Mouse (Mus musculus) kidney, postnatal 0 days (tissue): ENCODE results near the gene Akp3. TPM values are rescaled to one million over a fixed set of nuclear protein-coding genes. Genes with fewer than 3 reads are reported as not detected.

Experiments
- ATAC-seq: fragments of 200-750 bp; cut with Nextera tagmentation; replicated peaks from 2 replicates; pipeline ENCODE4 v1.8.0; 2017; ENCODE audit warnings: low read depth, moderate number of reproducible peaks, moderate TSS enrichment, moderate library complexity; ENCODE audit not compliant: low FRiP score
- DNase-seq: peaks from one replicate; pipeline ENCODE4 v3.0.0-alpha.2; 2016; ENCODE audit warnings: low spot score
- H3K27ac ChIP-seq: fragments of 300-500 bp; sonication (generic); 2 replicates; pipeline ENCODE4 v1.5.1; 2014; ENCODE audit warnings: mild to moderate bottlenecking
- H3K27me3 ChIP-seq: fragments of 300-500 bp; sonication (generic); 2 replicates; pipeline ENCODE4 v1.6.1; 2014; ENCODE audit warnings: low read length, mixed read lengths; ENCODE audit not compliant: insufficient read depth
- H3K36me3 ChIP-seq: fragments of 300-500 bp; sonication (generic); 2 replicates; pipeline ENCODE4 v1.6.1; 2014; ENCODE audit warnings: low read length, mixed read lengths; ENCODE audit not compliant: insufficient read depth
- H3K4me1 ChIP-seq: fragments of 300-500 bp; sonication (generic); replicated peaks from 2 replicates; pipeline ENCODE4 v1.6.1; 2014; ENCODE audit warnings: antibody characterized with exemption, low read length, mixed read lengths; ENCODE audit not compliant: insufficient read depth
- H3K4me2 ChIP-seq: fragments of 300-500 bp; sonication (generic); 2 replicates; pipeline ENCODE4 v1.6.1; 2014; ENCODE audit warnings: mild to moderate bottlenecking, low read length, moderate library complexity, mixed read lengths
- H3K4me3 ChIP-seq: fragments of 300-500 bp; sonication (generic); replicated peaks from 2 replicates; pipeline ENCODE4 v1.5.1; 2014; ENCODE audit warnings: low read depth, low read length
- H3K9ac ChIP-seq: fragments of 300-500 bp; sonication (generic); 2 replicates; pipeline ENCODE4 v1.6.1; 2014; ENCODE audit warnings: low read depth, low read length
- H3K9me3 ChIP-seq: fragments of 300-500 bp; sonication (generic); replicated peaks from 2 replicates; pipeline ENCODE4 v1.6.1; 2016; ENCODE audit warnings: low read length, inconsistent platforms, mixed read lengths
- CTCF ChIP-seq: IDR thresholded peaks from 2 replicates; pipeline ENCODE4 v1.5.1; 2016; ENCODE audit warnings: antibody characterized with exemption, low read depth, mild to moderate bottlenecking, moderate library complexity
- WGBS: fragments of 180-500 bp; shearing (Covaris S2); extraction: QIAGEN DNeasy Blood & Tissue Kit; methylation state at CpG from one replicate; pipeline ENCODE4 v1.1.7; 2014; 5-methylcytosine and 5-hydroxymethylcytosine counted together
- polyA plus RNA-seq: library from polyadenylated mRNA; unstranded; fragments of >200 nt; fragmentation: Nextera tagmentation; extraction: Ambion mirVana; gene quantifications from 2 replicates; pipeline ENCODE4 v1.2.1, GENCODE M21; 2015

Akp3 gene
- not detected in 2 replicates for polyA plus RNA-seq

GRCm38 (mm10) chr1:87124673-87125072 lies at the start of gene Akp3:
Gene Akp3, plus strand, starts transcription at chr1:87124973.
- no peak for ATAC-seq
- WGBS, result 84% methylated on average over 5 of the region's 6 CpGs

GRCm38 (mm10) chr1:87086196-87086595 lies 38.6 kb upstream of the Akp3 start:
- Histone ChIP-seq H3K27ac (no peak overlapping the region), H3K9me3 (no peaks in the 10 kb centered on the region), H3K27me3 (no peaks in the 10 kb centered on the region), H3K36me3 (no peaks in the 10 kb centered on the region), H3K4me2 (no peak overlapping the region), H3K9ac (no peak overlapping the region), H3K4me1 (no peaks in the 10 kb centered on the region), H3K4me3 (no peak overlapping the region)
- 59% methylated on average over 4 of the region's 4 CpGs for WGBS
- DNase-seq (no peak), ATAC-seq (no peak)
- TF ChIP-seq CTCF, result no peak

More at GRCm38 (mm10) chr1:87124673-87125072, at the start of gene Akp3:
- TF ChIP-seq CTCF, result no peak
- Histone ChIP-seq H3K27ac (no peak within 1 kb of the TSS), H3K9ac (no peak within 1 kb of the TSS), H3K36me3 (no peaks in the 10 kb centered on the region), H3K4me2 (no peak within 1 kb of the TSS), H3K27me3 (peaks cover 28% of the 10 kb centered on the region), H3K4me3 (no peak within 1 kb of the TSS), H3K4me1 (no peaks in the 10 kb centered on the region; the same call in 1 of the 2 replicates), H3K9me3 (no peaks in the 10 kb centered on the region)
- DNase-seq, result no peak

- H3K4me2 ChIP-seq, result no peak overlapping the region
- 80% methylated on average over 17 of the region's 17 CpGs for WGBS
- DNase-seq, result no peak
These were observed 37.8 kb upstream of the Akp3 start for GRCm38 (mm10) chr1:87086964-87087363.

GRCm38 (mm10) chr1:87089251-87089650 lies 35.5 kb upstream of the Akp3 start:
- Histone ChIP-seq H3K36me3 (no peaks in the 10 kb centered on the region), H3K4me3 (no peak overlapping the region), H3K4me1 (no peaks in the 10 kb centered on the region), H3K9me3 (no peaks in the 10 kb centered on the region), H3K4me2 (no peak overlapping the region), H3K9ac (no peak overlapping the region), H3K27me3 (no peaks in the 10 kb centered on the region), H3K27ac (no peak overlapping the region)
- no peak for TF ChIP-seq CTCF
- DNase-seq (no peak), ATAC-seq (no peak)
- WGBS, result 88% methylated on average over 11 of the region's 11 CpGs

More at GRCm38 (mm10) chr1:87086964-87087363, 37.8 kb upstream of the Akp3 start:
- Histone ChIP-seq H3K4me3 (no peak overlapping the region), H3K4me1 (no peaks in the 10 kb centered on the region), H3K9ac (no peak overlapping the region), H3K9me3 (no peaks in the 10 kb centered on the region), H3K27ac (no peak overlapping the region), H3K27me3 (no peaks in the 10 kb centered on the region), H3K36me3 (no peaks in the 10 kb centered on the region)
- peak; percentile 35 for TF ChIP-seq CTCF
- no peak for ATAC-seq

GRCm38 (mm10) chr1:87089828-87090227 lies 34.9 kb upstream of the Akp3 start, which contains the start of gene Alppl2:
Gene Alppl2, minus strand, starts transcription at chr1:87089928.
- Histone ChIP-seq H3K4me3 (no peak within 1 kb of the TSS), H3K36me3 (no peaks in the 10 kb centered on the region), H3K4me1 (no peaks in the 10 kb centered on the region), H3K4me2 (no peak within 1 kb of the TSS), H3K9me3 (no peaks in the 10 kb centered on the region), H3K27ac (no peak within 1 kb of the TSS), H3K9ac (no peak within 1 kb of the TSS), H3K27me3 (no peaks in the 10 kb centered on the region)
- 68% methylated on average over 4 of the region's 4 CpGs for WGBS
- ATAC-seq (no peak), DNase-seq (no peak)
- no peak for TF ChIP-seq CTCF

- WGBS, result 72% methylated on average over 8 of the region's 8 CpGs
- Histone ChIP-seq H3K4me1 (no peaks in the 10 kb centered on the region), H3K27me3 (no peaks in the 10 kb centered on the region), H3K9ac (no peak overlapping the region), H3K4me3 (no peak overlapping the region), H3K4me2 (no peak overlapping the region), H3K27ac (no peak overlapping the region), H3K36me3 (no peaks in the 10 kb centered on the region), H3K9me3 (no peaks in the 10 kb centered on the region)
- ATAC-seq (no peak), DNase-seq (no peak)
- no peak for TF ChIP-seq CTCF
These were observed 29.1 kb upstream of the Akp3 start for GRCm38 (mm10) chr1:87095642-87096041.

- Histone ChIP-seq H3K9me3 (no peaks in the 10 kb centered on the region), H3K27ac (no peak overlapping the region), H3K4me2 (peak overlapping the region; percentile 27), H3K36me3 (no peaks in the 10 kb centered on the region), H3K4me1 (no peaks in the 10 kb centered on the region), H3K27me3 (no peaks in the 10 kb centered on the region), H3K4me3 (no peak overlapping the region), H3K9ac (no peak overlapping the region)
- WGBS, result 15% methylated on average over 30 of the region's 30 CpGs
- ATAC-seq (peak; percentile 75), DNase-seq (peak; percentile 67)
- peak; percentile 81 for TF ChIP-seq CTCF
These were observed 26.3 kb upstream of the Akp3 start for GRCm38 (mm10) chr1:87098358-87098975.
